Mouse (Mus musculus): ENCODE measurements around the gene Gal3st3.
A peak's percentile ranks its signal among the peaks of the same experiment; 100 is the strongest.

Gene Gal3st3

DNA sequence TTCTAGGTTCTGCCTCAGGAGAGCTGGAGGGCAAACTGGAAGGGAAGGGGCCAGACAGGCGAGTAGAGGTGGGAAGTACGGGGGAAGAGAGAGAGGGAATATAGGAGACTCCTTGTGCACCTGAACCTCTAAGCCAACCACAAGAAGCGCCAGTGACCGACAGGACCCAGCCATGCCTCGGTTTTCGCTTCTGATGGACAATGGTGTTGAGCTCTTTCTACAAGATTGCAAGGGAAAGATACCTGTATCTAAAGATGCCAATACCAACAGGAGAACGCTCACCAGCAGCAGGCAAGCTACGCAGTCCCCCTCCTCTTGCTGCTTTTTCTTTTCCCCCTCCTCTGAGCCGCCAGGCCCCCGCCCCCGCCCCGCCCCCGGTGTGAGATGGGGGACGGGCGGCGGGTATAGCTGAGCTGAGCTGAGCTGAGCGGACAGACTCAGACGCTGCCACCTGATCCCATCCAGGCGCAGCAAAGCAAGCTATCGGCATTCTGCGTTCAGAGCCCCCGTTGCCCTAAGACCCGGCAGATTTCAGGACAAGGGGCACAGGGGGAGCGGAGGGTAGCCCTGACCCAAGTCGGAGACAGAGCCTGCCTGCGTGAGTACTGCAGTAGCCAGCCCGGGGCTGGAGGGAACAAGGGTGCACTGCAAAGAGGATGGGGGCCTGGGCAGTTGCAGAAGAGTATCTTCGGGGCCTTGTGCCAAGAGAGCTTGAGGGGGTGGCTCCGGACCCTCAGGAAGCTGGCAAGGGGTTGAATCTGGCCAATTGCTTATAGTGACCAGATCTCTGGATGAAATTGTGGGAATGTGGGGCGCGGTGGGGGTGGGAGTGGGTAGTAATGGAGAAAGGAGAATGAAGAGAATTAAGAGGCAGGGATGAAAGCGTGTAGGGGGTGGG, at the start of gene Gal3st3:
Gene Gal3st3, plus strand, starts transcription at position 429 of the 898 bp plus-strand sequence.
- DNase-seq (ENCODE audit: low spot score in 2 of 2), result peak in 1 of 2 experiments; percentile 51

DNA sequence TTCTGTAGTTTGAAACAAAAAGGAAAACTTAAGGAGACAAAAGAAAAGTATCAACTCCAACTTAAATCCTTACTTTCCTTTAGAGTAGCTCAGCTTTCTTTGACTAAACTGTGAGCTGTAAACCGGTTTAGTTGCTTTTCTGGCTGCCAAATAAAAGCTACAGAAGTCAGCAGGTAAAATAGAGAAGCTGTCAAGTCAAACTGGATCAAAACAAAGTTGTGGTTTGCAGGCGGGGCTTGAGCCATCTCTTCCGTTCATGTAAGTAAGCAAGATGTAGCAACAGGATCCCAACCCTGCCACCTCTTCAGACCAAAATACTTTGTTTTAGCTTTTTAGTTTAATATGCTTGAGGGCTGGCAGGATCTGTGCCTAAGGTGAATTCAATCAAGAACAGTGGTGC, 41.0 kb upstream of the Gal3st3 start:
- no peak for DNase-seq (ENCODE audit: low spot score in 2 of 2)

DNA sequence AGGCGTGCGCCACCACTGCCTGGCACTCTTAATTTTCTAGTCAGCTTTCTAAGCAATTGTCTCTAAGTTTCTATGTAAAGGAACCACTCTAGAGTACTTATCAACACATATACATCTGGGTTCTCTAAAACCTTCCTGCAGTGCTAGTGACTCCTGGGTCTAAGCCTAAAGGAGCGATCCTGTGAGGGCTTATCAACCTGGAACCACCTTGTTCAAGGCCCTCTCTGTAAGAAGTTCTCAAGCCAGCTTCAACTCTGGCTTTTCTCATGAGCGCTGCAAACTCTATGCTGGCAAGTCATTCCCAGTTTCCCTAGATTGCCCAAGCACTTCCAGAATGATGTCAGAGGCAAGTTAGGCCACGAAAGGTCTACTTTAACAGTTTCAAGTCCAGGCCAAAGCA, 31.1 kb upstream of the Gal3st3 start:
- no peak for DNase-seq (ENCODE audit: low spot score in 2 of 2)

- DNase-seq (ENCODE audit: low spot score in 2 of 2), result no peak
Observed at GRCm38 (mm10) chr19:5268017-5268416, 30.1 kb upstream of the Gal3st3 start.

- no peak for DNase-seq (ENCODE audit: low spot score in 2 of 2)
Observed at GRCm38 (mm10) chr19:5268875-5269274, 29.3 kb upstream of the Gal3st3 start.

- DNase-seq (ENCODE audit: low spot score in 2 of 2), result no peak
Observed at GRCm38 (mm10) chr19:5269392-5269791, 28.7 kb upstream of the Gal3st3 start.

GRCm38 (mm10) chr19:5271430-5271829, 26.7 kb upstream of the Gal3st3 start:
- DNase-seq (ENCODE audit: low spot score in 2 of 2), result no peak

DNA sequence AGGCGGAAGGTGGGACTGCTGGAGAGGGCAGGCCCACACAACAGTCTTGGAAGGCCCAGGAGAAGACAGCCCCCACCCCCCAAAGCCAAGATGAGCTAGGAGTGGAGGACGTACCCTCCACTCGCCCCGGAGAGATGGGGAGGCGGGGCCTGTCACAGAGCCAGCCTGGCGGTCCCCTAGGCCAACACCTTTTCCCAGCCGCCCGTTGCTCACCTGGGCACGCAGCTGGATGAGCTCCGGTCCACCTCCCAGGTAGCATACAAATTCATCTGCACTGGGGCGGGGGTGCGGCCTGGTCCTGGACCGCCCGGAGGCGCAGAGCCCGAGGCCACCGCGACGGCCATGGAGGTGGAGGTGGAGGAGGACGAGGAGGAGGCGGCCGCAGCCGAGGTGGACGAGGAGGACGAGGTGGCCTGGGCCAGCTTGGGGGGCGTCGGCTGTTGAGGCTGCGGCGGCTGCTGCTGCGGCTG, 25.8 kb upstream of the Gal3st3 start:
- DNase-seq (ENCODE audit: low spot score in 2 of 2), result peak; percentile 31 to 49

DNA sequence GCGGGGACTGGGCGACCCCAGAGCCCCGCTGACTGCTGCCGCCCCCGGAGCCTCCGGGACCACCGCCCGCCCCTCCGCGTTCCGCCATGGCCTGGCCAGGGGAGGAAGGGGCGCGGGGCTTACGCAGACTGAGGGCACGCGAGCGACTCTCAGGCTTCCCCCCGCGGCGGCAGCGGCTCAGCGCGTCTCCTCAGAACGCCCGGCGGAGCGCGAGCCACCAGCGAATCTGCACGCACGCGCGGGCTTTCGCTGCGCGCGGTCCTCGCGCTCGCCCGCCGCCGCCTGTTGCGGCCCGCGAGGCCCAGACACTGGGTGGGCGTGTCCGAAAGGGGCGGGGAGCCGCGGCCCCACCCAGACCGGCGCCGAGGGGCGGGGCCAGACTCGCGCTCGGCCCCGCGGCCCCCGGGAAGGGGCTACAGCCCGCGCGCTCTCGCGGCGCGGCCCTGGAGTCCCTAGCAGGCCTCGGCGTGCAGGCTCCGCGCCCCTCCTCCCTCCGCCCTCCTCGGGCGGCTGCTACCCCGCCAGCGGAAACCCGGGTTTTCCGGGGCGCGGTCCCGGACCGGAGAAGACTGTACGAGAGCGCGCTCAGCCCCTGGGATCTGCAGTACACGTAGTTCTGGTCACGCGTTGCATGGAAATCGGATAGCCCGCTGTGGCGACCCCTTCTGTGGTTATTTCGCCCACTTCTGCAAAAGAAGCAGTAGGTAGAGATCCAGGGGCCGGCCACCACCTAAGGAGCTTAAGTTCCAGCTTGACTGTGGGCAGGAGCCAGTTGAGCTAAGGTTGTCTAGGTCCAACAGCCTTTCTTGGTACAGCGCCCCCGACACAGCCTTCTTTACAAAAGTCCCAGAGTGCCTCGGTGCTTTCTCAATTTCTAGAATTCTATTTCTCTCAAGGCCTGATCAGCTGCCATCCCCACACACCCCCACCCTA, 25.1 kb upstream of the Gal3st3 start, which contains the start of gene Pacs1:
Gene Pacs1, minus strand, starts transcription at position 319 of the 933 bp plus-strand sequence.
- peak; percentile 73 to 88 for DNase-seq (ENCODE audit: low spot score in 2 of 2)

- no peak for DNase-seq (ENCODE audit: low spot score in 2 of 2)
Observed at GRCm38 (mm10) chr19:5273916-5274315, 24.2 kb upstream of the Gal3st3 start.

DNA sequence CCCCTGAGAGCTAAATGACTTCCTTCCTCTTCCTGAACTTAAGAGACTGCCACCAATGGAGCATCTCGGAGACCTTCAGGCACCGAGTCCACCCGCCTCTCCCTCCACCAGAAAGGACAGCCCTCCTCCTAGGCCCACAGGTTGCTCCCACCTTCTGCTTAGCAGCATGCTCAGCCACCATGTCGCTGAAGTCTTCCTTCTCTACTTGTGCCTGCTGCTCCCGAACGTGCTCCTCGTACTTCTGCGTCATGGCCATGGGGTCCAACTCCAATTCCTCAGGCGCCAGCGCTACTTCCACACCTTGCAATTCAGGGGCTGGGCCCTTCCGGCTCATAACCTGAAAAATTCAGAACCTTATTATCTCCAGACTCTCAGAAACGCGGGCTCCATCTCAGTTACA, 23.5 kb upstream of the Gal3st3 start:
- DNase-seq (ENCODE audit: low spot score in 2 of 2), result no peak

- DNase-seq (ENCODE audit: low spot score in 2 of 2), result no peak
Observed at GRCm38 (mm10) chr19:5275736-5276135, 22.4 kb upstream of the Gal3st3 start.

GRCm38 (mm10) chr19:5276531-5276930, 21.6 kb upstream of the Gal3st3 start:
- no peak for DNase-seq (ENCODE audit: low spot score in 2 of 2)

- no peak for DNase-seq (ENCODE audit: low spot score in 2 of 2)
Observed at GRCm38 (mm10) chr19:5277140-5277539, 21.0 kb upstream of the Gal3st3 start.

GRCm38 (mm10) chr19:5278381-5278780, 19.8 kb upstream of the Gal3st3 start:
- DNase-seq (ENCODE audit: low spot score in 2 of 2), result no peak

DNA sequence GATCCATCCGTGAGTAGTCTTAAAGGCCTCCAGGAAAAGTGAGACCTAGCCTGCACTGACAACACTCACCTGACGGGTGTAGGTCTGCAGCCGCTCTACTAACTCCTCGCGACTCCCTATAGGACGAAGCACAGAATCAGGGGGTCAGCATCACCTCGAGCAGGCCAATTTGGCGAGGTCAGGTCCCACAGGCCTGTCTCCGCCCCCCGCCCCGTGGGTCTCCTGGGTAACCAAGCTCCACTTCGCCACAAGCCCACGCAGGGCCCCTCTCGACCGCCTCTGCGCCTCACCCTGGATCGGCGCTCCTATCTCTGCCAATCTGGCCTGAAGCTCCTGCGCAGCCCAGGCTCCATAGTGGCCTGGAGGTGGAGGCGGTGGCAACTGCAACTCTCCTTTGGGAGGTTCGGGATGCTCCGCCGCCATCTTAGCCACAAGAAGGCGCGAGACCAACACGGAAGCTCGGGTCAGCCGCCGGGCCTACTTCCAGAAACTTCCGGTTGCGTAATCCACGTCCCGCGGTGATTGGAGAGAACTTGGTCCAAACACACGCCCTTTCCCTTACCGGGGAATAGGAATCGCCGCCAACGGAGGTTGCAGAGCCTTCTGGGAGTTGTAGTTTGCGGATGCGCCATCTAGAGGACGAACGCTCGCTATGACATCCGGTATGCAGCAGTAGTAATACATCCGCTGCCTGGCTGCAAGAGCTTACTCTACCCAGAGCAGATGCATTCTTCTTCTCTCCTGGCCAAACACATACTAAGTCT, 3.0 kb upstream of the Gal3st3 start, which contains the start of gene Sf3b2:
Gene Sf3b2, minus strand, starts transcription at position 484 of the 764 bp plus-strand sequence.
- peak; percentile 93 to 98 for DNase-seq (ENCODE audit: low spot score in 2 of 2)

DNA sequence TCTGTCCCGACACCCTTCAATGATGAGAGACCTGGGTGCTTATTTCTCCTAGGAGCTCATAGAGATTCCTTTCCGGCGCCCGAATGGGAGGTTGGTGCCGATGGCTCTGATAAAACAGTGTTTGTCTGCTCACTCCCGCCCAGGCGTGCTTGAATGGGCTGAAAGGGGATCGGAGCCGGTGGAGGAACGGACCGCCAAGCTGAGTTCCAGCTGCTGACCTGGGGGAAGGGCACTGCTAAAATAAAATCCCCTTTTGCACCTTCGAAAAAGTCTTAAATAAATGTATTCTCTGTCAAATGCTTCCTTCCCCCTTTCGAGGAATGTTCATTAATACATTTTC, 2.4 kb upstream of the Gal3st3 start:
- no peak for DNase-seq (ENCODE audit: low spot score in 2 of 2)

GRCm38 (mm10) chr19:5296630-5297029, 1.5 kb upstream of the Gal3st3 start:
- no peak for DNase-seq (ENCODE audit: low spot score in 2 of 2)

DNA sequence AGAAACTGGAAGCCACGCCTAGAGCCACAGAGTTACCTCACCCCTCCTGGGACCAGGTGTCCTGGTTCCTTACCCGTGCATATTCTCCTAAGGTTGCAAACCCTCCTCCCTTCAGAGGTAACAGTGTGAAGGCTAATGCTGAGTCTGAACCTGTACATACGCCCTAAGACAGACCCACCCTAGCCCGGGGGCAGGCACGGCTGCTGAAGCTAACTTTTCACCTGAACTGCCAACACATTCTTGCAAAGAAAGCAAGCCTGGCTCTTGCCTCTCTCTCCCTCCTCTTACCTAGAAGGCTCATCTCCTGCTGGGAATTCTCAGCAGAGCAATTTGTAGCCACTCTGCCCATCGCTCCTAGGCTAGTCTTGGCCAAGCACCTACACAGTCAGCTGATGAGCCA, 2.5 kb downstream of the Gal3st3 start:
- DNase-seq (ENCODE audit: low spot score in 2 of 2), result no peak

DNA sequence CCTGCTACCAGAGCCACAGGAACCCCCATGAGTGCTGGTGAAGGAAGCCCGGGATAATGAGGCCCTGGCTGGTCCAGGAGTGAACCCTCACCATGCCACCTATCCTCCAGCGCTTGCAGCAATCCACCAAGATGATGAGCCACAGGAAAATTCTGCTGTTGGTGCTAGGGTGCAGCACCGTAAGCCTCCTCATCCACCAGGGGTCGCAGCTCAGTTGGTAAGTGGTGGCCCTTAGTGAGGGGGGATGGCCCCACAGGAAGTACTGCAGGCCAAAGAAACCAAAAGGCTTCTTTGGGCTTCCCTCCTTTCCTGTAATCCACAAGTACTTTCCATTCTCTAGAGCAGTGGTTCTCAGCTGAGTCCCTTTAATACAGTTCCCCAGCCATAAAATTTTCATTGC, 4.3 kb downstream of the Gal3st3 start:
- DNase-seq (ENCODE audit: low spot score in 2 of 2), result peak in 1 of 2 experiments; percentile 34

GRCm38 (mm10) chr19:5306279-5306678, 8.1 kb downstream of the Gal3st3 start:
- no peak for DNase-seq (ENCODE audit: low spot score in 2 of 2)

All from cerebellum, postnatal 4 days (tissue).